Mouse (Mus musculus): ENCODE measurements around the gene Cnnm2. TPM values are rescaled to one million over a fixed set of nuclear protein-coding genes. Genes with fewer than 3 reads are reported as not detected.

The Cnnm2 gene
- polyA plus RNA-seq, 1 experiment from 2014 or later: 3.8 TPM

DNA sequence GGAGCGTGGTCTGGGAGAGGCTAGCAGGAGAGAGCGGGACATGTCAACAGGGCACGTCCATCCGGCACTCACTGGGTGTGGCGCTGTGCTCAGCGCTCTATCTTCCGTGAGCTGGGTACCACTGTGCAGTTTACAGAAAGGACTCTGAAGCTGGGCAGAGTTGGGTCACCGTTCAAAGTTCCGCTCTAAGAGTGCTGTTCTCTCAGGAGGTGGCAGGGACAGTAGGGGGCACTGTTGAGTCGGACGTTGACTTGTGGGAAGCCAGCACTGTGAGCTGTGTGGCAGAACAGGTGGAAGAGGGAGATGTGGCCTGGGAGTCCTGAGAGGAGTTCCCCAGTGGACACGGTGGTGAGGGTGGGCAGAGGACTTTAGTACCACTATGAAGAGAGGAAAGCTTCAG, 114.4 kb downstream of the Cnnm2 start:
- no peaks in the 10 kb centered on the region for H3K9me3 ChIP-seq (ENCODE audit: low read depth, low read length)
- 0 out of 2 replicates have a peak, but pooled peaks have one; percentile 21 for ATAC-seq (ENCODE audit: insufficient read depth)

DNA sequence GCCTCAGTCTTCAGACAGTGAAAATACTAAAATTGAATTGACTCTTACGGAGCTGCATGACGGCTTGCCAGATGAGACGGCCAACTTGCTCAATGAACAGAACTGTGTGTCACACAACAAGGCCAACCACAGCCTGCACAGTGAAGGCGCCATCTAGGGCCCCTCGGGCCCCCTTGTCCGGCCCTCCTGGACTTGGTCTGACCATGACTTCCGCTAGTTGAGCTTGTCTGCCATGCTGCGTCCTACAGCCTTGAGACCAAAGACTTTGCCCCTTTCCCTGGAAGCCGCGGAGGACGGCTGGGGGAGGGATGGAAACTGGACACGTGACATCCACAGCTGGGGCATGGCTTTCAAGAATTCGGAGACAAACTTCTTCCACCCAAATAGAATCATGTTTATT, 116.5 kb downstream of the Cnnm2 start:
- Histone ChIP-seq H3K4me3 (ENCODE audit: low read depth, low read length) (no peak overlapping the region), H3K9me3 (ENCODE audit: low read depth, low read length) (no peaks in the 10 kb centered on the region), H3K27me3 (ENCODE audit: insufficient read depth, low read length) (no peaks in the 10 kb centered on the region), H3K27ac (ENCODE audit: low read depth) (no peak overlapping the region), H3K4me2 (no peak overlapping the region), H3K9ac (no peak overlapping the region), H3K4me1 (ENCODE audit: insufficient read depth) (no peaks in the 10 kb centered on the region), H3K36me3 (ENCODE audit: insufficient read depth) (peaks cover 10% of the 10 kb centered on the region; the same call in 1 of the 2 replicates)
- ATAC-seq (ENCODE audit: insufficient read depth) (no peak), DNase-seq (no peak)
- 80% methylated on average over 13 of the region's 13 CpGs for WGBS
- no peak for TF ChIP-seq CTCF (IDR thresholded peaks at IDR 0.05; ENCODE audit: low read depth)

More for the DNA sequence above, 114.4 kb downstream of the Cnnm2 start:
- Histone ChIP-seq H3K4me2 (no peak overlapping the region), H3K36me3 (ENCODE audit: insufficient read depth) (no peaks in the 10 kb centered on the region), H3K4me3 (ENCODE audit: low read depth, low read length) (no peak overlapping the region), H3K9ac (no peak overlapping the region), H3K27me3 (ENCODE audit: insufficient read depth, low read length) (no peaks in the 10 kb centered on the region), H3K4me1 (ENCODE audit: insufficient read depth) (no peaks in the 10 kb centered on the region), H3K27ac (ENCODE audit: low read depth) (no peak overlapping the region)
- peak; percentile 90 for DNase-seq
- 37% methylated on average over 12 of the region's 12 CpGs for WGBS
- peak; percentile 91 for TF ChIP-seq CTCF (IDR thresholded peaks at IDR 0.05; ENCODE audit: low read depth)

DNA sequence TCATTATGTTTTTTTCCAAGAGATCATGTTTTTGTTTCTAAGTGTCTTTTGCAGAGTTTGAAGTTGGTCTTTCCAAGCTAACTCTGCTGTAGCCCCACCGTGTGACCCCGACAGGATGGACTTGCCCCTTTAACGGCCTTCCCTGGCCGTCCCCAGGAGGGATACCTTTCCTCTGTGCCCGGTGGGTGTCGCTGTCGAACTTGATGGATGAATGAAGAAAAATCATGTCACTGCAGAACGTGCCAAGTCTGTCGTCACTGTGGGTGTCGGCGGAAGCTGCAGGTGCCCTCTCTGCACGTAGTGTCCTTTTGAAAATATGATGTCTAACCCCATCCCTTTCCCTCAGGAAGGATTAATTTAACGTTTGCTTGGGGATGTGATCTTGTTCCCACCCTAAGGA, 117.0 kb downstream of the Cnnm2 start:
- Histone ChIP-seq H3K4me3 (ENCODE audit: low read depth, low read length) (no peak overlapping the region), H3K4me1 (ENCODE audit: insufficient read depth) (no peaks in the 10 kb centered on the region), H3K27me3 (ENCODE audit: insufficient read depth, low read length) (no peaks in the 10 kb centered on the region), H3K9ac (no peak overlapping the region), H3K9me3 (ENCODE audit: low read depth, low read length) (no peaks in the 10 kb centered on the region), H3K4me2 (no peak overlapping the region), H3K27ac (ENCODE audit: low read depth) (no peak overlapping the region), H3K36me3 (ENCODE audit: insufficient read depth) (peaks cover 14% of the 10 kb centered on the region; the same call in 1 of the 2 replicates)
- TF ChIP-seq CTCF (IDR thresholded peaks at IDR 0.05; ENCODE audit: low read depth): peak; percentile 46
- DNase-seq (peak; percentile 65), ATAC-seq (ENCODE audit: insufficient read depth) (no peak)
- whole genome bisulfite sequencing: 34% methylated on average over 13 of the region's 13 CpGs

DNA sequence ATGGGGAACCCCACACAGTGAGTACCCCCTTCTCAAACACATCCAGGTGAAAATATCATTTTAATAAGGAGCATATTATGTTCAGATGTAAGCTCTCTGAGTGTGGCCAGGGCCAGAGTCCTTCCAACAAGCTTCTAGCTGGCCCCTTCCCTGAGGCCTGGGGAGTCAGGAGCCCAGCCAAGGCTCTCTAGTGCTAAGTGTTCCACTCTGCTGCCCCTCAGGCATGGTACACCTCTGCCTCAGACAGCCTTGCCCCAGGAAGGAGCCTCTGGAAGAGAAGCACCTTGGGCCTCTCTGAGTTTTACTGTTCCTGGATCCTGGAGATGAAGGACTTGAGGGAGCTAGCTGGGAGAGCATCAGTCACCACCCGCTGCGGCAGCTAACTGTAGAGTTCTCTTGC, 118.5 kb downstream of the Cnnm2 start:
- Histone ChIP-seq H3K9ac (no peak overlapping the region), H3K27ac (ENCODE audit: low read depth) (no peak overlapping the region), H3K4me3 (ENCODE audit: low read depth, low read length) (no peak overlapping the region), H3K4me1 (ENCODE audit: insufficient read depth) (no peaks in the 10 kb centered on the region), H3K36me3 (ENCODE audit: insufficient read depth) (peaks cover 22% of the 10 kb centered on the region; the same call in 1 of the 2 replicates), H3K27me3 (ENCODE audit: insufficient read depth, low read length) (no peaks in the 10 kb centered on the region), H3K4me2 (no peak overlapping the region), H3K9me3 (ENCODE audit: low read depth, low read length) (no peaks in the 10 kb centered on the region)
- ATAC-seq (ENCODE audit: insufficient read depth) (no peak), DNase-seq (no peak)
- WGBS: 81% methylated on average over 2 of the region's 2 CpGs
- no peak for TF ChIP-seq CTCF (IDR thresholded peaks at IDR 0.05; ENCODE audit: low read depth)

DNA sequence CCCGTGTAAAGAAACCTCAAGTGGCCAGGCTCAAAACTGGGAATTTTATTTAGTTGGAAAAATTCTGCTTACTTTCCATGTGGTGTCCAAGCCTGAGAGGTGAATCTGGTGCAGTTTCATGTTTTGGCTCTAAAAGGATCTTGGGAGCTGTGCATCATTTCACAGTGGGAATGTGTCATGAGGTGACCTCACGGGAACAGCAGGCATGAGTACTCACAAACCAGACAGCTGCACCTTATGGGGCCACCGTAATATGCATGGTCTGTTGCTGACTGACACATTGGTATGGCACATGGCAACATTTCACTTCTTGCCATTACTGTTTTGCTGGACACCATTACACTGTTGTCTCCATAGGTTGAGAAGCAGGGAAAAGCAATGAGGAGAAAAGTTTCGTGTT, 124.0 kb downstream of the Cnnm2 start:
- TF ChIP-seq CTCF (IDR thresholded peaks at IDR 0.05; ENCODE audit: low read depth): no peak
- Histone ChIP-seq H3K9ac (no peak overlapping the region), H3K27me3 (ENCODE audit: insufficient read depth, low read length) (no peaks in the 10 kb centered on the region), H3K4me3 (ENCODE audit: low read depth, low read length) (no peak overlapping the region), H3K27ac (ENCODE audit: low read depth) (no peak overlapping the region), H3K4me1 (ENCODE audit: insufficient read depth) (no peaks in the 10 kb centered on the region), H3K36me3 (ENCODE audit: insufficient read depth) (peaks cover 76% of the 10 kb centered on the region), H3K9me3 (ENCODE audit: low read depth, low read length) (no peaks in the 10 kb centered on the region), H3K4me2 (no peak overlapping the region)
- 90% methylated on average over 4 of the region's 4 CpGs for WGBS
- DNase-seq (no peak), ATAC-seq (ENCODE audit: insufficient read depth) (no peak)

DNA sequence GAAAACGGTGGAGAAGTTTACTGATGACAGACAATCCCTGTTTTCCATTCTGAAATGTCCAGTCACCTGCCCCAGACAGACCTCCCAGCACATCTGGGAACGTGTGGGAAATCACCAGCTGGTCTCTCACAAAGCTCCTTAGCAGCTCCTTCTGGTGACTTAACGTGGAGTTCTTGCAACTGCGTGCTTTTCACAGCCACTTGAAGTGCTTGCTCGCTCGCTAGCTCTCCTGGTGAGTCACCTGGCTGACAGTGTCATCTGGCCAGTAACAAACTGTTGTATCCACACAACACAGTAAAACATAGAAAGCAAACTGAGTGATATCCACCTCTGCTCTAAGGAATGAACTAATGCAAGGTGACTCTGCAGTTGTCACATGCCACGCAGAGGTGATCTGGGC, 125.4 kb downstream of the Cnnm2 start:
- no peak overlapping the region for H3K4me2 ChIP-seq
- H3K27me3 ChIP-seq (ENCODE audit: insufficient read depth, low read length): no peaks in the 10 kb centered on the region
- H3K36me3 ChIP-seq (ENCODE audit: insufficient read depth): peaks cover 87% of the 10 kb centered on the region
- no peaks in the 10 kb centered on the region for H3K4me1 ChIP-seq (ENCODE audit: insufficient read depth)
- no peak for TF ChIP-seq CTCF (IDR thresholded peaks at IDR 0.05; ENCODE audit: low read depth)
- no peak for ATAC-seq (ENCODE audit: insufficient read depth)
- no peak overlapping the region for H3K4me3 ChIP-seq (ENCODE audit: low read depth, low read length)
- H3K9ac ChIP-seq: no peak overlapping the region
- H3K27ac ChIP-seq (ENCODE audit: low read depth): no peak overlapping the region
- 67% methylated on average over 7 of the region's 7 CpGs for WGBS
- no peak for DNase-seq
- no peaks in the 10 kb centered on the region for H3K9me3 ChIP-seq (ENCODE audit: low read depth, low read length)

DNA sequence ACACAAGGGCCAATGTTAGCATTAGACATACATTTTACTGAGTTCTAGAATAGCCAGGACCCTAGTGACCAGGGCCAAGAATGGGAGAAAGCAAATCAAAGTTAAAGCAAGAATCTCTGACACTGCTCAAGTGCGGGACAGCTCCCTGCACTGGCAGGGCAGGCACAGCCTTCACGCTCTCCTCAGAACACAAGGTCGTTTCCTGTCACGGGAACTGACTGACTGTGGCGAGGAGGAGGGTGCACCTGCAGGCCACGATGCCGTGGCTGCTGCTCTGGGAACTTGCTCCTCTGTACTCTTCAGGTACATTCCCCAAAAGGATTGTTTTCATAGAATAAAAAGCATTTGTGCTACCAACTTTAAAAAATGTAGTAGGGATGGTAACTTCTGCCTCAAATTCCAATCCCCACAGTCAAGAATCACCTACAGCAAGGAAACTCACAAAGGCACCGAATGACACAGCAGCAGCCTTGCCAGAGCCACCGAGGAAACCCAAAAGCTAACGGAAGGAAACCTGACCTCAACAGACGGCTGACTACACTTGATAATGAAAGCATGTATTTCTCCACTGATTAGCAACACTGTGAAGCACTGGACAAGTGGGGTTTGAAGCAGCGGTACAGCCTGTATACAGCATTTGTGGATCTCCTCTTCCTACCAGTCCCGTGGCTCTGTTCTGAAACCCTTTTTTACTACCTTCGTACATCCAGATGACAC, 126.6 kb downstream of the Cnnm2 start:
- H3K36me3 ChIP-seq (ENCODE audit: insufficient read depth): peaks cover 89% of the 10 kb centered on the region
- no peak overlapping the region for H3K27ac ChIP-seq (ENCODE audit: low read depth)
- no peak for DNase-seq
- no peak for TF ChIP-seq CTCF (IDR thresholded peaks at IDR 0.05; ENCODE audit: low read depth)
- no peaks in the 10 kb centered on the region for H3K27me3 ChIP-seq (ENCODE audit: insufficient read depth, low read length)
- no peak overlapping the region for H3K4me3 ChIP-seq (ENCODE audit: low read depth, low read length)
- no peak for ATAC-seq (ENCODE audit: insufficient read depth)
- H3K9me3 ChIP-seq (ENCODE audit: low read depth, low read length): no peaks in the 10 kb centered on the region
- H3K4me2 ChIP-seq: no peak overlapping the region
- H3K4me1 ChIP-seq (ENCODE audit: insufficient read depth): no peaks in the 10 kb centered on the region
- H3K9ac ChIP-seq: no peak overlapping the region
- 66% methylated on average over 14 of the region's 14 CpGs for WGBS
